Mouse (Mus musculus): ENCODE data around the gene Tcap. TPM values are rescaled to one million over a fixed set of nuclear protein-coding genes. Genes with fewer than 3 reads are reported as not detected.
A peak's percentile ranks its signal among the peaks of the same experiment; 100 is the strongest.

Tcap gene
- polyA plus RNA-seq, 1 experiment: 0.82 TPM

DNA sequence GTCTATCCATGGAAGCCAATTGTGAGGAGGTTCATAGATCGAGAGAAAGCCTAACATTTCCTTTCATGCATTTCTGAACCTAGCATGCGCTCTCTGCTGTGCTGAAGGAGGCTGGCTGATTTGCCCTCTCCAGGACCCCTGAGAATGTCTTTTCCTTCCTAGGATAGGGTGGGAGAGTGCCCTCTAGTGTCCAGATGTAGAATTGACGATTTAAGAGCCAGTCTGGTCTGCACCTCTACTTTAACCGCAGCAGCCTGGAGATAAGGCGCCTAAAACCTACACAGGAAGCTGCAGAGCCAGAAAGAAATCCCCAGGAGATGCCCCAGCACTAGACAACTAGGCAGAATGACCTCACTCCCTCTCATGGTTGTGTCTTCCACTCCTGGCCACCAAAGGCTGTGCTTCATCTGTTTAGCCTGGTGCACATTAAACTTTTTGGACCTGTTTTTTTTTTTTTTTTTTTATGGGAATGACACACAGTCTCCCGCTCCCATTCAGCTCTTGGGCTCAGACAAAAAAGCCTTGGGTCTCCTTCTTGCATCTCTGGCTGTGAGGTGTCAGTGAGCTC, 27.8 kb upstream of the Tcap start:
- H3K27me3 ChIP-seq (replicated peaks): peaks cover 47% of the 10 kb centered on the region
- H3K4me1 ChIP-seq: peaks cover 72% of the 10 kb centered on the region
- H3K9me3 ChIP-seq: no peaks in the 10 kb centered on the region
- TF ChIP-seq GATA1 (IDR thresholded peaks at IDR 0.05; ENCODE audit: borderline replicate concordance, low read length) (peak; percentile 91; the same call in 2 of the 3 replicates), FLI1 (IDR thresholded peaks at IDR 0.05; ENCODE audit: low read length) (no peak)
- H3K36me3 ChIP-seq (replicated peaks; ENCODE audit: low read length): peaks cover 13% of the 10 kb centered on the region
- H3K4me3 ChIP-seq (replicated peaks): peak overlapping the region; percentile 62

- no peaks in the 10 kb centered on the region for H3K9me3 ChIP-seq
- peaks cover 82% of the 10 kb centered on the region for H3K4me1 ChIP-seq
- TF ChIP-seq FLI1 (IDR thresholded peaks at IDR 0.05; ENCODE audit: low read length) (no peak), GATA1 (IDR thresholded peaks at IDR 0.05; ENCODE audit: borderline replicate concordance, low read length) (no peak)
- peak overlapping the region; percentile 100 for H3K4me3 ChIP-seq (replicated peaks)
- H3K36me3 ChIP-seq (replicated peaks; ENCODE audit: low read length): peaks cover 17% of the 10 kb centered on the region
- peaks cover 37% of the 10 kb centered on the region for H3K27me3 ChIP-seq (replicated peaks)
Observed at GRCm38 (mm10) chr11:98356625-98357394, 26.8 kb upstream of the Tcap start.

GRCm38 (mm10) chr11:98357396-98358160, 26.0 kb upstream of the Tcap start:
- TF ChIP-seq FLI1 (IDR thresholded peaks at IDR 0.05; ENCODE audit: low read length) (no peak), GATA1 (IDR thresholded peaks at IDR 0.05; ENCODE audit: borderline replicate concordance, low read length) (no peak)
- Histone ChIP-seq H3K9me3 (no peaks in the 10 kb centered on the region), H3K4me3 (replicated peaks) (peak overlapping the region; percentile 100), H3K4me1 (peaks cover 86% of the 10 kb centered on the region), H3K27me3 (replicated peaks) (peaks cover 29% of the 10 kb centered on the region), H3K36me3 (replicated peaks; ENCODE audit: low read length) (peaks cover 25% of the 10 kb centered on the region)

- H3K9me3 ChIP-seq: no peaks in the 10 kb centered on the region
Observed at GRCm38 (mm10) chr11:98358161-98359083, 25.2 kb upstream of the Tcap start, which contains the start of gene Stard3. Gene Stard3, plus strand, starts transcription at chr11:98358368.

GRCm38 (mm10) chr11:98360866-98361521, 22.6 kb upstream of the Tcap start:
- H3K4me1 ChIP-seq: peaks cover 75% of the 10 kb centered on the region
- TF ChIP-seq FLI1 (IDR thresholded peaks at IDR 0.05; ENCODE audit: low read length) (no peak), GATA1 (IDR thresholded peaks at IDR 0.05; ENCODE audit: borderline replicate concordance, low read length) (no peak)
- H3K9me3 ChIP-seq: no peaks in the 10 kb centered on the region
- H3K36me3 ChIP-seq (replicated peaks; ENCODE audit: low read length): peaks cover 38% of the 10 kb centered on the region
- no peaks in the 10 kb centered on the region for H3K27me3 ChIP-seq (replicated peaks)
- H3K4me3 ChIP-seq (replicated peaks): peak overlapping the region; percentile 79

More at GRCm38 (mm10) chr11:98358161-98359083, 25.2 kb upstream of the Tcap start, which contains the start of gene Stard3:
- peaks cover 87% of the 10 kb centered on the region for H3K4me1 ChIP-seq
- peaks cover 28% of the 10 kb centered on the region for H3K36me3 ChIP-seq (replicated peaks; ENCODE audit: low read length)
- TF ChIP-seq FLI1 (IDR thresholded peaks at IDR 0.05; ENCODE audit: low read length): no peak
- no peak for TF ChIP-seq GATA1 (IDR thresholded peaks at IDR 0.05; ENCODE audit: borderline replicate concordance, low read length)
- peak within 1 kb of the TSS; percentile 100 for H3K4me3 ChIP-seq (replicated peaks)
- H3K27me3 ChIP-seq (replicated peaks): peaks cover 22% of the 10 kb centered on the region

- H3K4me3 ChIP-seq (replicated peaks): no peak overlapping the region
- H3K9me3 ChIP-seq: no peaks in the 10 kb centered on the region
- no peaks in the 10 kb centered on the region for H3K27me3 ChIP-seq (replicated peaks)
- peaks cover 71% of the 10 kb centered on the region for H3K4me1 ChIP-seq
- TF ChIP-seq GATA1 (IDR thresholded peaks at IDR 0.05; ENCODE audit: borderline replicate concordance, low read length) (no peak), FLI1 (IDR thresholded peaks at IDR 0.05; ENCODE audit: low read length) (no peak)
- peaks cover 50% of the 10 kb centered on the region for H3K36me3 ChIP-seq (replicated peaks; ENCODE audit: low read length)
Observed at GRCm38 (mm10) chr11:98363817-98364216, 19.8 kb upstream of the Tcap start.

DNA sequence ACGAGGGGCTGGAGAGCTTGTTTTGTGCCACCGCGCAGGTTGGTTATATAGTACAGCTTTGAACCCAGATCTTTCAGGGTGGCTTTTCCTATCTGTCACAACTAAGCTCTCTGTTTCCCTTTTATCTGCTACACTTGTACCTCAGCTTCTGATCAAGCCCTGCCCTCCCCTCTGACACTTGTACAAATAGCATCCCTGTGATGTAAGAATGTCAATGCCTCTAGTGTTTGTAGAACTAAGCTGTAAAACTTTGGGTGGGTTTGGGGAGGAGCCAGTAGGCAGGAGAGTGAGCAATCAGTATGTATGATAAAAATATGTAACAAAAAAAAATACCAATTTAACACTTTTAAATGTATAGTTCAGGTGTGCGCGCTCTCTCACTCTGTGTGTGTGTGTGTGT, 19.2 kb upstream of the Tcap start:
- H3K4me1 ChIP-seq: peaks cover 65% of the 10 kb centered on the region
- H3K36me3 ChIP-seq (replicated peaks; ENCODE audit: low read length): peaks cover 48% of the 10 kb centered on the region
- TF ChIP-seq GATA1 (IDR thresholded peaks at IDR 0.05; ENCODE audit: borderline replicate concordance, low read length): no peak
- no peak for TF ChIP-seq FLI1 (IDR thresholded peaks at IDR 0.05; ENCODE audit: low read length)
- no peaks in the 10 kb centered on the region for H3K9me3 ChIP-seq
- H3K4me3 ChIP-seq (replicated peaks): no peak overlapping the region
- H3K27me3 ChIP-seq (replicated peaks): no peaks in the 10 kb centered on the region

DNA sequence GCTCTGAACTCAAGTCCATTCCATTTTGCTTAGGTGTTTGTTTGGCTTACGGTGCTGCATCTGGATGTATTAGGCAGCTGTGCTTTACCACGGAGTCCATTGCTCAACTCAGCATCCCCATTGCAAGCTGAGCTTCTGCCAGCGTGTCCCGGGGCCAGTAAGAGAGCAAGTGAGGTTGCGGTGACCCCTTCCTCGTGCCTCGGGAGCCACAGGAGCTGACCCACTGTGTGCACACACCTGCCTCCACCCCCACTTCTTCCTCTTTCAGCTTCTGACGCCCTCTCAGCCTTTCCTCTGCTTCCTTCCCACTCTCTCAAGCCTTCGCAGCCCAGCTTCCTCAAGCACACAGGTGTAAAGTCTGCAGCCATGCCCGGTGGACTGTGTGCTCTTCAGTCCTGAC, 17.3 kb upstream of the Tcap start:
- Histone ChIP-seq H3K4me3 (replicated peaks) (peak overlapping the region; percentile 5), H3K9me3 (no peaks in the 10 kb centered on the region), H3K36me3 (replicated peaks; ENCODE audit: low read length) (peaks cover 48% of the 10 kb centered on the region), H3K4me1 (peaks cover 53% of the 10 kb centered on the region), H3K27me3 (replicated peaks) (no peaks in the 10 kb centered on the region)
- TF ChIP-seq GATA1 (IDR thresholded peaks at IDR 0.05; ENCODE audit: borderline replicate concordance, low read length): no peak
- TF ChIP-seq FLI1 (IDR thresholded peaks at IDR 0.05; ENCODE audit: low read length): no peak

Data from megakaryocyte, embryonic 14.5 days (primary cell).